Mouse (Mus musculus) forebrain, embryonic 11.5 days (tissue): Measurements from ENCODE around the gene Tgds. TPM values are rescaled to one million over a fixed set of nuclear protein-coding genes. Genes with fewer than 3 reads are reported as not detected.

Experiments used
- ATAC-seq: fragments of 200-750 bp; cut with Nextera tagmentation; replicated peaks from 2 replicates; pipeline ENCODE4 v1.8.0; 2017; ENCODE audit warnings: moderate TSS enrichment; ENCODE audit not compliant: low FRiP score
- DNase-seq: peaks from one replicate; pipeline ENCODE4 v3.0.0-alpha.2; 2017; ENCODE audit warnings: low spot score
- H3K27ac ChIP-seq: fragments of 300-500 bp; sonication (generic); 2 replicates; pipeline ENCODE4 v1.5.1; 2014; ENCODE audit warnings: low read depth, low read length
- H3K27me3 ChIP-seq: fragments of 300-500 bp; sonication (generic); 2 replicates; pipeline ENCODE4 v1.6.1; 2014; ENCODE audit warnings: mild to moderate bottlenecking, low read length, mixed read lengths; ENCODE audit not compliant: control insufficient read depth, insufficient read depth
- H3K36me3 ChIP-seq: fragments of 300-500 bp; sonication (generic); 2 replicates; pipeline ENCODE4 v1.6.1; 2014; ENCODE audit warnings: mild to moderate bottlenecking, low read length, moderate library complexity, mixed read lengths; ENCODE audit not compliant: control insufficient read depth, insufficient read depth
- H3K4me1 ChIP-seq: fragments of 300-500 bp; sonication (generic); replicated peaks from 2 replicates; pipeline ENCODE4 v1.6.1; 2014; ENCODE audit warnings: low read length, mixed read lengths; ENCODE audit not compliant: control insufficient read depth, insufficient read depth
- H3K4me2 ChIP-seq: fragments of 300-500 bp; sonication (generic); 2 replicates; pipeline ENCODE4 v1.6.1; 2014; ENCODE audit warnings: low read depth, mild to moderate bottlenecking, low read length, moderate library complexity, mixed read lengths; ENCODE audit not compliant: severe bottlenecking
- H3K4me3 ChIP-seq: fragments of 300-500 bp; sonication (generic); 2 replicates; pipeline ENCODE4 v1.5.1; 2014; ENCODE audit warnings: low read depth, low read length
- H3K9ac ChIP-seq: fragments of 300-500 bp; sonication (generic); 2 replicates; pipeline ENCODE4 v1.6.1; 2014; ENCODE audit warnings: low read length
- H3K9me3 ChIP-seq: fragments of 300-500 bp; sonication (generic); 2 replicates; pipeline ENCODE4 v1.6.1; 2016; ENCODE audit warnings: low read length, mixed read lengths; ENCODE audit not compliant: control insufficient read depth
- WGBS: fragments of 180-500 bp; shearing (Covaris S2); extraction: QIAGEN DNeasy Blood & Tissue Kit; methylation state at CpG from one replicate; pipeline ENCODE4 v1.1.7; 2014; 5-methylcytosine and 5-hydroxymethylcytosine counted together
- polyA plus RNA-seq: library from polyadenylated mRNA; unstranded; fragments of >200 nt; fragmentation: Nextera tagmentation; extraction: Ambion mirVana; gene quantifications from 2 replicates; pipeline ENCODE4 v1.2.1, GENCODE M21; 2014

Gene Tgds
- polyA plus RNA-seq, 1 experiment from 2014 or later: 30.3 TPM

GRCm38 (mm10) chr14:118150656-118151551 lies 18.3 kb upstream of the Tgds start:
- no peaks in the 10 kb centered on the region for H3K36me3 ChIP-seq

GRCm38 (mm10) chr14:118148554-118148953 lies 16.0 kb upstream of the Tgds start:
- WGBS: 86% methylated on average over 10 of the region's 10 CpGs
- no peaks in the 10 kb centered on the region for H3K9me3 ChIP-seq
- no peak for DNase-seq

More at GRCm38 (mm10) chr14:118150656-118151551, 18.3 kb upstream of the Tgds start:
- no peaks in the 10 kb centered on the region for H3K9me3 ChIP-seq
- WGBS: 90% methylated on average over 26 of the region's 26 CpGs
- ATAC-seq: no peak
- no peak overlapping the region for H3K4me3 ChIP-seq
- H3K4me2 ChIP-seq: no peak overlapping the region
- no peak overlapping the region for H3K27ac ChIP-seq
- no peaks in the 10 kb centered on the region for H3K27me3 ChIP-seq
- H3K4me1 ChIP-seq: no peaks in the 10 kb centered on the region
- no peak for DNase-seq
- H3K9ac ChIP-seq: no peak overlapping the region

GRCm38 (mm10) chr14:118148046-118148445 lies 15.5 kb upstream of the Tgds start:
- 90% methylated on average over 13 of the region's 13 CpGs for WGBS
- Histone ChIP-seq H3K9ac (no peak overlapping the region), H3K4me1 (no peaks in the 10 kb centered on the region), H3K36me3 (no peaks in the 10 kb centered on the region), H3K4me3 (no peak overlapping the region), H3K9me3 (no peaks in the 10 kb centered on the region), H3K27ac (no peak overlapping the region), H3K4me2 (no peak overlapping the region), H3K27me3 (no peaks in the 10 kb centered on the region)
- ATAC-seq: no peak
- no peak for DNase-seq

More at GRCm38 (mm10) chr14:118148554-118148953, 16.0 kb upstream of the Tgds start:
- Histone ChIP-seq H3K4me3 (no peak overlapping the region), H3K27ac (no peak overlapping the region), H3K4me2 (no peak overlapping the region), H3K9ac (no peak overlapping the region), H3K4me1 (no peaks in the 10 kb centered on the region), H3K36me3 (no peaks in the 10 kb centered on the region), H3K27me3 (no peaks in the 10 kb centered on the region)
- no peak for ATAC-seq

- Histone ChIP-seq H3K36me3 (peaks cover 2% of the 10 kb centered on the region; the same call in 1 of the 2 replicates), H3K4me2 (no peak overlapping the region), H3K4me1 (peaks cover 4% of the 10 kb centered on the region; the same call in 1 of the 2 replicates), H3K27ac (no peak overlapping the region), H3K9me3 (no peaks in the 10 kb centered on the region), H3K9ac (no peak overlapping the region), H3K4me3 (no peak overlapping the region), H3K27me3 (no peaks in the 10 kb centered on the region)
- WGBS: 89% methylated on average over 5 of the region's 5 CpGs
- DNase-seq: no peak
- ATAC-seq: no peak
These were observed 9.7 kb upstream of the Tgds start for GRCm38 (mm10) chr14:118142283-118142682.

- Histone ChIP-seq H3K4me2 (peak overlapping the region; percentile 96), H3K27me3 (no peaks in the 10 kb centered on the region), H3K27ac (no peak overlapping the region), H3K4me3 (peak overlapping the region; percentile 72), H3K4me1 (peaks cover 7% of the 10 kb centered on the region; the same call in 1 of the 2 replicates), H3K36me3 (peaks cover 2% of the 10 kb centered on the region; the same call in 1 of the 2 replicates), H3K9me3 (no peaks in the 10 kb centered on the region), H3K9ac (peak overlapping the region; percentile 80)
- no peak for DNase-seq
- peak; percentile 23 for ATAC-seq
- 2% methylated on average over 13 of the region's 13 CpGs for WGBS
These were observed 4.9 kb upstream of the Tgds start for GRCm38 (mm10) chr14:118137487-118137886.

GRCm38 (mm10) chr14:118136744-118137452 lies 4.3 kb upstream of the Tgds start, which contains the start of gene Gpr180:
Gene Gpr180, plus strand, starts transcription at chr14:118137158.
- Histone ChIP-seq H3K36me3 (peaks cover 2% of the 10 kb centered on the region; the same call in 1 of the 2 replicates), H3K27ac (no peak within 1 kb of the TSS), H3K9me3 (no peaks in the 10 kb centered on the region), H3K9ac (peak within 1 kb of the TSS; percentile 80), H3K4me1 (peaks cover 7% of the 10 kb centered on the region; the same call in 1 of the 2 replicates), H3K4me3 (peak within 1 kb of the TSS; percentile 72), H3K27me3 (no peaks in the 10 kb centered on the region), H3K4me2 (peak within 1 kb of the TSS; percentile 96)
- ATAC-seq (peak; percentile 98), DNase-seq (peak; percentile 99)
- under 1% methylated on average over 76 of the region's 77 CpGs for WGBS

GRCm38 (mm10) chr14:118131931-118132641 lies 469 bp downstream of the Tgds start:
- Histone ChIP-seq H3K4me3 (peak overlapping the region; percentile 61), H3K4me1 (peaks cover 9% of the 10 kb centered on the region), H3K27me3 (no peaks in the 10 kb centered on the region), H3K9me3 (no peaks in the 10 kb centered on the region), H3K4me2 (peak overlapping the region; percentile 72), H3K27ac (no peak overlapping the region), H3K9ac (peak overlapping the region; percentile 74), H3K36me3 (no peaks in the 10 kb centered on the region; the same call in 1 of the 2 replicates)
- 11% methylated on average over 21 of the region's 21 CpGs for WGBS
- peak; percentile 8 for ATAC-seq
- DNase-seq: no peak

GRCm38 (mm10) chr14:118131472-118131871 lies 1.1 kb downstream of the Tgds start:
- H3K9ac ChIP-seq: peak overlapping the region; percentile 74; the same call in 1 of the 2 replicates
- H3K9me3 ChIP-seq: no peaks in the 10 kb centered on the region
- DNase-seq (no peak), ATAC-seq (no peak)
- WGBS: 87% methylated on average over 7 of the region's 7 CpGs
- peak overlapping the region; percentile 72 for H3K4me2 ChIP-seq
- peaks cover 9% of the 10 kb centered on the region for H3K4me1 ChIP-seq
- no peaks in the 10 kb centered on the region for H3K27me3 ChIP-seq
- no peaks in the 10 kb centered on the region; the same call in 1 of the 2 replicates for H3K36me3 ChIP-seq
- H3K27ac ChIP-seq: no peak overlapping the region
- H3K4me3 ChIP-seq: peak overlapping the region; percentile 61; the same call in 1 of the 2 replicates
